In the genomic region with DNA sequence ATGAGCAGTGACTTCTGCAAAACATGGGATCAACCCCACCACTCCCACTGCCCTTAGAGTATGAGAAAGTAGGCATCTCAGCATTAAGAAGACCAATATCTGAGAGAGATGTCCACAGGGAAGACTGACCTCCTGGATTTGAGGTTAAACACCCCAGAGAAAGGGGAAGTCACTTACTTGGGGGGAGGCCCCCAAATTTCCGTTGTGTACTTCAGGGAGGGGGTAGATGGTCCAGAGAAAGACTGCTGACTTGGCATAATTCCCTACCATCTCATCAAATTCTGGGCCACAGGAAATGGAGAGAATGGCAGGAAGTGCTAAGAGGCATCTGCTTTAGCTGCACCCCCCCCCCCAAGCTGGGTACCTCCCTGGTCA, we compare ENCODE assay signal across 8 mouse cellular contexts. TPM values are rescaled to one million over a fixed set of nuclear protein-coding genes. Genes with fewer than 3 reads are reported as not detected.
DNase-seq lines count a peak whose midpoint lies in the region; ATAC-seq and TF ChIP-seq lines count a peak whose summit lies in the region.

No protein-coding gene starts in this region.

- no peaks in the 10 kb centered on the region for H3K27me3 ChIP-seq in CH12.LX (replicated peaks)
- H3K27me3 ChIP-seq in heart, embryonic 13.5 days (replicated peaks): no peaks in the 10 kb centered on the region
- H3K27me3 ChIP-seq in liver, embryonic 16.5 days (ENCODE audit: control insufficient read depth, insufficient read depth, low read depth, low read length): no peaks in the 10 kb centered on the region

- peak overlapping the region; percentile 69 to 87 (median 73) for H3K4me3 ChIP-seq in CH12.LX (replicated peaks in 1 of 3; ENCODE audit: low read depth in 2 of 3, low read length in 2 of 3, poor library complexity in 1 of 3)
- H3K4me3 ChIP-seq in heart, embryonic 13.5 days: peak overlapping the region; percentile 75
- peak overlapping the region; percentile 72 for H3K4me3 ChIP-seq in liver, embryonic 16.5 days (ENCODE audit: low read depth, low read length)

- H3K4me1 ChIP-seq in CH12.LX (ENCODE audit: control insufficient read depth in 1 of 2, insufficient read depth in 2 of 2): peaks cover 10 to 61% of the 10 kb centered on the region in 2 experiments
- H3K4me1 ChIP-seq in heart, embryonic 13.5 days: peaks cover 18% of the 10 kb centered on the region
- H3K4me1 ChIP-seq in liver, embryonic 16.5 days (ENCODE audit: control insufficient read depth, low read depth, low read length): peaks cover 15% of the 10 kb centered on the region

- peak overlapping the region; percentile 68 for H3K9ac ChIP-seq in CH12.LX (ENCODE audit: insufficient read depth, low read depth)
- H3K9ac ChIP-seq in heart, embryonic 13.5 days: peak overlapping the region; percentile 91
- peak overlapping the region; percentile 76; the same call in 1 of the 2 replicates for H3K9ac ChIP-seq in liver, embryonic 16.5 days (ENCODE audit: low read depth, low read length)

- no peak overlapping the region for H3K27ac ChIP-seq in CH12.LX (ENCODE audit: insufficient read depth, low read depth)
- H3K27ac ChIP-seq in heart, embryonic 13.5 days (replicated peaks): 0 out of 2 replicates have a peak overlapping the region, but pooled peaks have one; percentile 74
- H3K27ac ChIP-seq in liver, embryonic 16.5 days (ENCODE audit: low read length): peak overlapping the region; percentile 54

- no peak for TF ChIP-seq RAD21 in CH12.LX (IDR thresholded peaks at IDR 0.05; ENCODE audit: low read depth, low read length)

- H3K4me2 ChIP-seq in CH12.LX (ENCODE audit: insufficient read depth, low read depth, poor library complexity, severe bottlenecking): peak overlapping the region; percentile 75
- H3K4me2 ChIP-seq in heart, embryonic 13.5 days: peak overlapping the region; percentile 91
- peak overlapping the region; percentile 87 for H3K4me2 ChIP-seq in liver, embryonic 16.5 days (ENCODE audit: low read depth, low read length)

- peaks cover 27 to 45% of the 10 kb centered on the region in 2 experiments for H3K36me3 ChIP-seq in CH12.LX (replicated peaks in 1 of 2; ENCODE audit: control insufficient read depth in 1 of 2, insufficient read depth in 1 of 2, low read length in 1 of 2)
- H3K36me3 ChIP-seq in heart, embryonic 13.5 days: peaks cover 29% of the 10 kb centered on the region
- H3K36me3 ChIP-seq in liver, embryonic 16.5 days (ENCODE audit: control insufficient read depth, insufficient read depth): peaks cover 3% of the 10 kb centered on the region

- TF ChIP-seq CTCF in CH12.LX (conservative IDR thresholded peaks at IDR 0.05 in 1 of 2, IDR thresholded peaks at IDR 0.05 in 1 of 2; ENCODE audit: low read depth in 2 of 2, low read length in 2 of 2): no peak

- TF ChIP-seq POLR2A in CH12.LX (IDR thresholded peaks at IDR 0.05; ENCODE audit: low read depth, low read length): no peak

- TF ChIP-seq EP300 in CH12.LX (IDR thresholded peaks at IDR 0.05; ENCODE audit: low read length): peak; percentile 73

- no peaks in the 10 kb centered on the region for H3K9me3 ChIP-seq in CH12.LX (replicated peaks; ENCODE audit: low read length)
- H3K9me3 ChIP-seq in heart, embryonic 13.5 days: no peaks in the 10 kb centered on the region
- H3K9me3 ChIP-seq in liver, embryonic 16.5 days (replicated peaks; ENCODE audit: control insufficient read depth, low read length): no peaks in the 10 kb centered on the region

- no peak for ATAC-seq in heart, embryonic 13.5 days (ENCODE audit: extremely low read depth, insufficient number of reproducible peaks, low FRiP score, low TSS enrichment)
- no peak for ATAC-seq in liver, embryonic 16.5 days (ENCODE audit: low read depth)

- in situ Hi-C loops in CH12.LX (cut with MboI; ENCODE audit: low pct_ligation_motif_present, low pct_unique_long_range_greater_than_20kb, low sequenced_read_pairs): no loop called here

- DNase-seq in cerebellum, adult 9-11 months: peak; percentile 43
- DNase-seq in cerebellum, postnatal 10 days: no peak
- peak; percentile 48 for DNase-seq in CH12.LX (ENCODE audit: extremely low read depth)
- no peak for DNase-seq in layer of hippocampus, adult 18-20 months (ENCODE audit: low spot score in 2 of 2)
- DNase-seq in thymus, postnatal 36 days: no peak
- no peak for DNase-seq in gastrocnemius, postnatal 10 days

- WGBS in heart, embryonic 13.5 days: 68% methylated on average over 1 of the region's 1 CpGs
- 31% methylated on average over 1 of the region's 1 CpGs for WGBS in liver, embryonic 16.5 days (ENCODE audit: insufficient replicate concordance)

- peaks cover 9% of the 10 kb centered on the region for H3K79me2 ChIP-seq in CH12.LX (replicated peaks; ENCODE audit: control insufficient read depth, extremely low read depth, insufficient read depth, poor library complexity, severe bottlenecking)

- dilution Hi-C loops in CH12.LX (cut with MboI; ENCODE audit: extremely low pct_ligation_motif_present, extremely low pct_unique_long_range_greater_than_20kb, low sequenced_read_pairs): no loop called here

TF ChIP-seq in CH12.LX, 34 proteins besides CTCF, POLR2A, EP300 and RAD21 (continues in another document):
- TF ChIP-seq PAX5 (IDR thresholded peaks at IDR 0.05; ENCODE audit: low read length) (no peak), HCFC1 (IDR thresholded peaks at IDR 0.05; ENCODE audit: low read depth, low read length) (no peak), ETS1 (conservative IDR thresholded peaks at IDR 0.05; ENCODE audit: low read depth, low read length) (peak; percentile 54; the same call in 1 of the 2 replicates), MAX (IDR thresholded peaks at IDR 0.05; ENCODE audit: low read length) (0 out of 2 replicates have a peak, but pooled peaks have one; percentile 34), MYC (IDR thresholded peaks at IDR 0.05; ENCODE audit: low read depth, low read length) (no peak), MAFK (IDR thresholded peaks at IDR 0.05; ENCODE audit: insufficient replicate concordance, low read length) (peak; percentile 99), ELF1 (IDR thresholded peaks at IDR 0.05; ENCODE audit: low read depth, low read length) (no peak), RCOR1 (conservative IDR thresholded peaks at IDR 0.05; ENCODE audit: low read depth, low read length) (0 out of 2 replicates have a peak, but pooled peaks have one; percentile 45), CHD2 (IDR thresholded peaks at IDR 0.05; ENCODE audit: low read length) (peak; percentile 40; the same call in 1 of the 2 replicates), TCF12 (IDR thresholded peaks at IDR 0.05; ENCODE audit: low read depth, low read length) (no peak), BHLHE40 (IDR thresholded peaks at IDR 0.05; ENCODE audit: low read depth, low read length) (peak; percentile 31; the same call in 1 of the 2 replicates), MXI1 (IDR thresholded peaks at IDR 0.05; ENCODE audit: low read depth, low read length) (no peak), MAZ (IDR thresholded peaks at IDR 0.05; ENCODE audit: low read depth, low read length) (0 out of 2 replicates have a peak, but pooled peaks have one; percentile 50), MEF2A (IDR thresholded peaks at IDR 0.05; ENCODE audit: borderline replicate concordance, low read depth, low read length) (no peak), E2F4 (IDR thresholded peaks at IDR 0.05; ENCODE audit: insufficient replicate concordance, low read depth, low read length) (no peak)

RNA-seq across cellular contexts. Expression of gene Arrb2, which starts 1.1 kb away (rescaled TPM):
- total RNA-seq in CH12.LX (2012; rRNA removed) (45.9 and 60.2 TPM in 2 replicates), CH12.LX (2014; rRNA removed) (42.1 and 46.0 TPM in 2 replicates)
- polyA plus RNA-seq in CH12.LX (2012; ENCODE audit: insufficient read length, low read depth): 89.7 and 101 TPM in 2 replicates
- 11.2 and 13.2 TPM in 2 replicates for polyA plus RNA-seq in heart, embryonic 13.5 days (2015; fragmentation: Nextera tagmentation; extraction: Ambion mirVana)
- 15.0 and 15.8 TPM in 2 replicates for polyA plus RNA-seq in liver, embryonic 16.5 days (2015; fragmentation: Nextera tagmentation; extraction: Ambion mirVana)
- total RNA-seq in layer of hippocampus, adult 18-20 months (2021): 100 to 1,000 TPM in 1 of 2 experiments, 10 to 100 TPM in 1; 93.5 to 100 TPM
- 10 to 100 TPM; 11.0 TPM for total RNA-seq in gastrocnemius, postnatal 10 days (2021)

RNA-seq across cellular contexts. Expression of gene Med11, which starts 18.2 kb away (rescaled TPM):
- total RNA-seq in CH12.LX (2012; rRNA removed) (52.2 and 59.7 TPM in 2 replicates), CH12.LX (2014; rRNA removed) (70.3 and 79.9 TPM in 2 replicates)
- 74.3 and 91.6 TPM in 2 replicates for polyA plus RNA-seq in CH12.LX (2012; ENCODE audit: insufficient read length, low read depth)
- 25.5 and 26.2 TPM in 2 replicates for polyA plus RNA-seq in heart, embryonic 13.5 days (2015; fragmentation: Nextera tagmentation; extraction: Ambion mirVana)
- polyA plus RNA-seq in liver, embryonic 16.5 days (2015; fragmentation: Nextera tagmentation; extraction: Ambion mirVana): 12.8 and 13.7 TPM in 2 replicates
- 10 to 100 TPM; 13.7 to 16.7 TPM for total RNA-seq in layer of hippocampus, adult 18-20 months (2021)
- 10 to 100 TPM in 1 of 2 experiments, 1 to 10 TPM in 1; 7.6 to 11.0 TPM for total RNA-seq in gastrocnemius, postnatal 10 days (2021)

RNA-seq across cellular contexts. Expression of gene Pelp1, which starts 23.7 kb away (rescaled TPM):
- total RNA-seq in CH12.LX (2012; rRNA removed) (33.0 and 37.5 TPM in 2 replicates), CH12.LX (2014; rRNA removed) (12.9 and 13.2 TPM in 2 replicates)
- polyA plus RNA-seq in CH12.LX (2012; ENCODE audit: insufficient read length, low read depth): 101 and 113 TPM in 2 replicates
- polyA plus RNA-seq in heart, embryonic 13.5 days (2015; fragmentation: Nextera tagmentation; extraction: Ambion mirVana): 23.3 and 23.6 TPM in 2 replicates
- polyA plus RNA-seq in liver, embryonic 16.5 days (2015; fragmentation: Nextera tagmentation; extraction: Ambion mirVana): 11.1 and 13.1 TPM in 2 replicates
- total RNA-seq in layer of hippocampus, adult 18-20 months (2021): 10 to 100 TPM; 32.0 to 37.2 TPM
- total RNA-seq in gastrocnemius, postnatal 10 days (2021): 10 to 100 TPM; 20.2 to 21.4 TPM

RNA-seq across cellular contexts. Expression of gene Zmynd15, which starts 25.7 kb away (rescaled TPM):
- total RNA-seq in CH12.LX (2012; rRNA removed) (0.08 TPM in 1 of 2 replicates, not detected in the other), CH12.LX (2014; rRNA removed) (0.05 TPM in 1 of 2 replicates, not detected in the other)
- polyA plus RNA-seq in CH12.LX (2012; ENCODE audit: insufficient read length, low read depth): 0.20 and 0.74 TPM in 2 replicates
- 1.4 and 1.5 TPM in 2 replicates for polyA plus RNA-seq in heart, embryonic 13.5 days (2015; fragmentation: Nextera tagmentation; extraction: Ambion mirVana)
- polyA plus RNA-seq in liver, embryonic 16.5 days (2015; fragmentation: Nextera tagmentation; extraction: Ambion mirVana): 0.42 and 0.87 TPM in 2 replicates
- under 1 TPM; 0.20 to 0.27 TPM for total RNA-seq in layer of hippocampus, adult 18-20 months (2021)
- total RNA-seq in gastrocnemius, postnatal 10 days (2021): 1 to 10 TPM in 1 of 2 experiments, under 1 TPM in 1; 0.52 to 1.6 TPM

RNA-seq across cellular contexts. Expression of gene Cxcl16, which starts 26.2 kb away (rescaled TPM):
- total RNA-seq in CH12.LX (2012; rRNA removed) (0.04 and 0.08 TPM in 2 replicates), CH12.LX (2014; rRNA removed) (not detected in 2 replicates)
- polyA plus RNA-seq in CH12.LX (2012; ENCODE audit: insufficient read length, low read depth): 0.56 and 0.59 TPM in 2 replicates
- 6.8 and 6.9 TPM in 2 replicates for polyA plus RNA-seq in heart, embryonic 13.5 days (2015; fragmentation: Nextera tagmentation; extraction: Ambion mirVana)
- 2.6 and 3.0 TPM in 2 replicates for polyA plus RNA-seq in liver, embryonic 16.5 days (2015; fragmentation: Nextera tagmentation; extraction: Ambion mirVana)
- total RNA-seq in layer of hippocampus, adult 18-20 months (2021): 1 to 10 TPM in 1 of 2 experiments, under 1 TPM in 1; 0.82 to 1.3 TPM
- total RNA-seq in gastrocnemius, postnatal 10 days (2021): 1 to 10 TPM; 3.4 to 5.1 TPM

Comparison
In these comparisons a context has a peak if more than half of its experiments do, and no peak if none do; other contexts are left out.
1. DNase-seq: peak in cerebellum, adult 9-11 months (single experiment) and CH12.LX (single experiment); none in cerebellum, postnatal 10 days (0 of 2), layer of hippocampus, adult 18-20 months (0 of 2), thymus, postnatal 36 days (0 of 2) and gastrocnemius, postnatal 10 days (single experiment).
2. Peak in every context shown above with its lines, with median percentiles within 50 percentile points of each other: H3K4me2 ChIP-seq, H3K4me3 ChIP-seq and H3K9ac ChIP-seq.